Mouse (Mus musculus) liver, postnatal 0 days (tissue): ENCODE data around the gene Gm12253.

Source experiments
- CTCF ChIP-seq: sonication (generic); IDR thresholded peaks from 2 replicates; pipeline ENCODE4 v1.5.1; 2016; ENCODE audit warnings: antibody characterized with exemption, low read depth
- EP300 ChIP-seq: IDR thresholded peaks from 2 replicates; pipeline ENCODE4 v1.6.1; 2016; ENCODE audit warnings: antibody characterized with exemption, low read depth, mild to moderate bottlenecking

DNA sequence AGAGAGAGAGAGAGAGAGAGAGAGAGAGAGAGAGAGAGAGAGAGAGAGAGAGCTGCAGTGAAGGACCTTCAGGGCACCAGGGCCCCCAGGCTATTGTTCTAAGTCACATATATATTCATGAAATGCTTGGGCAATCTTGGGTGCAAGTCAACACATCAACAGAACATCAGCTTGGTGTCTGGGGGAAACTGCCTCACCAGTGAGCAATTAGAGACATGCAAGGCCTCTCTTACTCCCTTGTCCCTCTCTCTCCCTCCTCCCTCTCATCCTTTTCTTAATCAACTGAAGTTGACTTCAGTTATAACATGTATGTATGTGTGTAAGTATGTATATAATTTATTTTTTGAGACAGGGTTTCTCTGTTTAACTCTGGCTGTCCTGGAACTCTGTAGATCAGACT, 29.8 kb downstream of the Gm12253 start, which contains the start of gene Olfr30:
- TF ChIP-seq CTCF = no peak
- TF ChIP-seq EP300 = no peak
